Mouse (Mus musculus) ZHBTc4 (cell line): ENCODE measurements around the gene Lrig2.
"Not testable (repeated sequence)": the region's sequence is repeated elsewhere in the genome, so short reads cannot be mapped to it uniquely, and the experiment has no call there.

Experiments
- DNase-seq: peaks from one replicate; pipeline ENCODE4 v3.0.0-alpha.2; 2011; ENCODE audit warnings: low read depth, low spot score

The Lrig2 gene

GRCm38 (mm10) chr3:104432651-104433050 is 79.1 kb downstream of the Lrig2 start:
- DNase-seq, result no peak

GRCm38 (mm10) chr3:104431848-104432159 is 79.9 kb downstream of the Lrig2 start:
- DNase-seq, result no peak

- no peak for DNase-seq
Observed at GRCm38 (mm10) chr3:104431156-104431847, 80.4 kb downstream of the Lrig2 start.

GRCm38 (mm10) chr3:104427354-104427753 is 84.4 kb downstream of the Lrig2 start:
- DNase-seq, result not testable (repeated sequence)

- DNase-seq, result no peak
Observed at GRCm38 (mm10) chr3:104424346-104424745, 87.4 kb downstream of the Lrig2 start.

- no peak for DNase-seq
Observed at GRCm38 (mm10) chr3:104420929-104421328, 90.8 kb downstream of the Lrig2 start.

- no peak for DNase-seq
Observed at GRCm38 (mm10) chr3:104419990-104420389, 91.7 kb downstream of the Lrig2 start.

- DNase-seq, result no peak
Observed at GRCm38 (mm10) chr3:104416806-104417205, 94.9 kb downstream of the Lrig2 start.

GRCm38 (mm10) chr3:104412482-104412881 is 99.2 kb downstream of the Lrig2 start:
- DNase-seq, result no peak

- DNase-seq, result no peak
Observed at GRCm38 (mm10) chr3:104407506-104407905, 104.2 kb downstream of the Lrig2 start.

- DNase-seq, result no peak
Observed at GRCm38 (mm10) chr3:104403582-104403981, 108.1 kb downstream of the Lrig2 start.

GRCm38 (mm10) chr3:104401176-104401575 is 110.5 kb downstream of the Lrig2 start:
- no peak for DNase-seq

- DNase-seq, result no peak
Observed at GRCm38 (mm10) chr3:104400126-104400525, 111.6 kb downstream of the Lrig2 start.

GRCm38 (mm10) chr3:104399296-104400045 is 112.2 kb downstream of the Lrig2 start:
- no peak for DNase-seq

GRCm38 (mm10) chr3:104397316-104397715 is 114.4 kb downstream of the Lrig2 start:
- DNase-seq, result no peak

- no peak for DNase-seq
Observed at GRCm38 (mm10) chr3:104396736-104397081, 115.0 kb downstream of the Lrig2 start.

GRCm38 (mm10) chr3:104396067-104396735 is 115.5 kb downstream of the Lrig2 start:
- DNase-seq, result no peak

GRCm38 (mm10) chr3:104390072-104390471 is 121.6 kb downstream of the Lrig2 start:
- no peak for DNase-seq

- no peak for DNase-seq
Observed at GRCm38 (mm10) chr3:104389449-104389848, 122.3 kb downstream of the Lrig2 start.

- no peak for DNase-seq
Observed at GRCm38 (mm10) chr3:104385587-104385986, 126.1 kb downstream of the Lrig2 start.

- DNase-seq, result no peak
Observed at GRCm38 (mm10) chr3:104383681-104384341, 127.9 kb downstream of the Lrig2 start.

GRCm38 (mm10) chr3:104378228-104378627 is 133.5 kb downstream of the Lrig2 start:
- DNase-seq, result no peak
